Mouse (Mus musculus) small intestine, adult 10 weeks (tissue): Measurements from ENCODE around the gene Nptx2. TPM values are rescaled to one million over a fixed set of nuclear protein-coding genes. Genes with fewer than 3 reads are reported as not detected.

Source experiments
- polyA plus RNA-seq: library from polyadenylated mRNA; stranded (reverse); fragments of 350-450 nt; fragmentation: Illumina TruSeq; extraction: RNeasy Lipid Tissue Mini Kit (QIAGEN cat#74804); gene quantifications from one replicate; pipeline ENCODE4 v1.2.3, GENCODE M21; 2014; ENCODE audit warnings: low replicate concordance

Nptx2 gene
- 0.26 TPM for polyA plus RNA-seq

DNA sequence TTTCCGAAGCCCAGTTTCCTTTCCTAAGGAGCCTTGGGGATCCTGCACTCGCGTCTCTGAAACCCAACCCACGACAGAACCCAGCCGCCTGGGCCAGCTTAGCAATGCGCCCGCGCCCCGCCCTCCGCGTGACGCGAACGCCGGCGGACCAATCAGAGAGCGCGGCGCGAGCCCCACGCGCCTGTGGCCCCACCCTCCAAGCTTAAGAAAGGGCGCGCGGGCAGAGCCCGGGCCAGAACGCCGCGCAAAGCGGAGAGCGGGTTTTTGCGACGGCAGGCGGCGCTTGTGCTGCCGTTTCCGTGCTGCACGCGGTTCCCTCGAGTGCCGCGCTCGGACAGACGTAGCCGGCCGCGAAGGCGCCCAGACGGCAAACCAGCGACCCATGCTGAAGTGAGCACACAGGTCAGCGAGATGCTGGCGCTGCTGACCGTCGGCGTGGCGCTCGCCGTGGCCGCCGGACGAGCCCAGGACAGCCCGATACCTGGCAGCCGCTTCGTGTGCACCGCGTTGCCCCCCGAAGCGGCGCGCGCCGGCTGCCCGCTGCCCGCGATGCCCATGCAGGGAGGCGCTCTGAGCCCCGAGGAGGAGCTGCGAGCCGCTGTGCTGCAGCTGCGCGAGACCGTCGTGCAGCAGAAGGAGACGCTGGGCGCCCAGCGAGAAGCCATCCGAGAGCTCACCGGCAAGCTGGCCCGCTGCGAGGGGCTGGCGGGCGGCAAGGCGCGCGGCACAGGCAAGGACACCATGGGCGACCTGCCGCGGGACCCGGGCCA is at the start of gene Nptx2:
TSS of gene Nptx2 (plus strand) at position 250 of the 770 bp plus-strand sequence.

Other genes with a start within 250 kb of the Nptx2 start
- gene Baiap2l1, start 187.8 kb upstream of the Nptx2 start, polyA plus RNA-seq = 126 TPM
- gene Tmem130, start 215.9 kb downstream of the Nptx2 start, polyA plus RNA-seq = 0.30 TPM
- gene Trrap, start 221.8 kb downstream of the Nptx2 start, polyA plus RNA-seq = 3.5 TPM